Mouse (Mus musculus) lung, postnatal 4 days (tissue): ENCODE data around the gene Dnah9.

Experiments
- DNase-seq, 2 experiments: peaks; one replicate each; pipeline ENCODE4 v3.0.0; 2021

Dnah9 gene

GRCm38 (mm10) chr11:65788154-65788553 is 380.2 kb downstream of the Dnah9 start, which contains the start of gene Map2k4:
TSS of gene Map2k4 (minus strand) at chr11:65788297.
- peak; percentile 95 to 96 for DNase-seq

DNA sequence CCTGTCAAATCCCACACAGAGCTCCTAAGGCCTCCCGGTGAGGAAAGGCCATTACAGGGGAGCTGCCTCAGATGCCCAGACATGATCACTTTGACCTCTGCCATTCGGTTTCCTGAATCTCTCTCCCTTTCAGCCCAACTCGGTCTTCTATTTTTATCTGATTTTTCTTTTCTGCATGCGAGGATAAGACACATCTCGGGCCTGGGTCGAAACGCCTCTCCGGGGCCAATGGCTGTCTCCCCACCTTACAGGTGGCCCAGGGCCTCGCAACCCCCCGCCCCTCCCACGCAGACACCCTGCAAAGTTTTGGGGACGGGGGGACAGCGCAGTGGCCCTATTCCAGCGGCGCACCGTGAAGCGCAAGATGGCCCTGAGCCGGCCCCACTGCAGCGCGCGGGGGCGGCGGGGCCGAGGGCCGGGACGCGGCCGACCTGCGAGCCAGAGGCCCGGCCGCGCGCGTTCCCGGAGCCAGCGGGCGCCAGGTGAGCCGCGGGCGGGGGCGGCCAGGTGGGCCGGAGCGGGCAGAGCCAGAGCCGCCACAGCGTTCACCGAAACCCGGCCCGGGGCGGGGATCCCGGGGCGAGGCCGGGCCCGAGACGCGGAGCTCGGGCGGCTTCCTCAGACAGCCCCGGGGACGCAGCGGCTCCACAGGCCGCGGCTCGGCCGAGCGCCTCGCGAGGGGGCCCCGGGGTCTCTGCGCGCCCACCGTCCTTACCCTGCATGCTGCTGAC is 380.8 kb downstream of the Dnah9 start:
- no peak for DNase-seq

DNA sequence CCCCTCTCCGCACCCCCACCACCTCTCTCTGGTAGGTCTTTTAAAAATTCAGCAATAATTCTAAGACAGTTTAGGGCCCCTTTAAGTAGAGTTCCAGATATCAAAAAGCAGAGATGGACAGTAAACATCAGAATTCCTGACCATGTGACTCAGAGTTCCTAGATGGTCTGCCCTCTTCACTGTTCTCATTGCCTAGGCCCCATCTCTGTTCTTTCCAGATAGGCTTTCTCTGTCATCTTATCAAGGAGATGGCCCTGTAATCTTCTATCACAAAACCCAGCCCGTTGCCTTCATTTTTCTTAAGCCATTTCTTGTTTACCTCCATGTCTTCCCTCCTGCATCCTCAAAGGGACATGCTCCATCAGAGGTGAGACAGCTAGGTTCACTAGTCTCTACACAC is 382.2 kb downstream of the Dnah9 start:
- no peak for DNase-seq

DNA sequence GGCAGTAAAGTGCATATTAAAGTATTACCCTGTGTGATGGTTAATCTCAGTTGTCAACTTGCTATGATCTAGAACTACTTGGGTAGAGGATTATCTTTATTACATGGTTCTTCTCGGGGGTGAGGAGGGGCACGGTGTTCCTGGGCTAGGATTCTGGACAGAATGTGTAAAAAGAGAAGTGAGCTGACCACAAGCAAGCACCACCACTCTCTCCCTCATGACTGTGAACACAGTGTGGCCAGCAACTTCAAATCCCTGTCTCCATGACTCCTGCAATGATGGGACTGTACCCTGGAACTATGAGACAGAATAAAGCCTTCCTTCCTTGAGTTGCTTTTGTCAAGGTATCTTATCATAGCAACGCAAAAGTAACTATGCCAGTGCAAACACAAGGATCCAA is 386.8 kb downstream of the Dnah9 start:
- DNase-seq = no peak
